20 mouse cellular contexts compared by ENCODE assay signal in genomic region chr4:64632189-64632588, GRCm38 (mm10).
A peak's percentile ranks its signal among the peaks of the same experiment; 100 is the strongest.
DNase-seq lines count a peak whose midpoint lies in the region; ATAC-seq lines count a peak whose summit lies in the region.
"Had no signal": no experiment of that assay in that cellular context is flagged by ENCODE, and none has a peak within 500 bp of the region (broad histone marks: within the 10 kb centered on the region; RNA-seq: fewer than 3 reads in every experiment).

No protein-coding gene starts in this region.

- H3K4me1 ChIP-seq in liver, embryonic 12.5 days: no peaks in the 10 kb centered on the region
- H3K4me1 ChIP-seq: embryonic facial prominence, embryonic 15.5 days; forebrain, embryonic 10.5 days; hindbrain, embryonic 10.5 days had no signal

- no peak overlapping the region for H3K27ac ChIP-seq in liver, embryonic 12.5 days
- H3K27ac ChIP-seq: embryonic facial prominence, embryonic 15.5 days; forebrain, embryonic 10.5 days; heart, adult 2 months; hindbrain, embryonic 10.5 days; hindbrain, embryonic 14.5 days had no signal

- no peak overlapping the region for H3K4me2 ChIP-seq in liver, embryonic 12.5 days
- H3K4me2 ChIP-seq: embryonic facial prominence, embryonic 15.5 days; heart, embryonic 11.5 days; hindbrain, embryonic 14.5 days had no signal

- H3K9me3 ChIP-seq in liver, embryonic 12.5 days (replicated peaks): no peaks in the 10 kb centered on the region
- H3K9me3 ChIP-seq: embryonic facial prominence, embryonic 15.5 days; forebrain, embryonic 10.5 days; hindbrain, embryonic 10.5 days had no signal

- H3K4me3 ChIP-seq in liver, embryonic 12.5 days: no peak overlapping the region
- H3K4me3 ChIP-seq: embryonic facial prominence, embryonic 15.5 days; erythroblast, embryonic 14.5 days; forebrain, embryonic 10.5 days; heart, adult 2 months; hindbrain, embryonic 10.5 days had no signal

- WGBS in liver, embryonic 12.5 days (ENCODE audit: insufficient replicate concordance): 31% methylated on average over 1 of the region's 1 CpGs

- no peak overlapping the region for H3K9ac ChIP-seq in liver, embryonic 12.5 days
- H3K9ac ChIP-seq: embryonic facial prominence, embryonic 15.5 days; hindbrain, embryonic 14.5 days had no signal

- no peaks in the 10 kb centered on the region for H3K36me3 ChIP-seq in liver, embryonic 12.5 days
- H3K36me3 ChIP-seq: embryonic facial prominence, embryonic 15.5 days; forebrain, embryonic 10.5 days; hindbrain, embryonic 10.5 days had no signal

- peak; percentile 85 for DNase-seq in cerebellum, adult 11-12 months
- DNase-seq in cerebellum, adult 8-10 months: peak; percentile 66
- peak; percentile 24 to 47 for DNase-seq in cerebellum, postnatal 14 days
- no peak for DNase-seq in ovary, postnatal 10 days (ENCODE audit: low spot score)
- DNase-seq in lung, adult 18-20 months: no peak
- DNase-seq: adrenal gland, adult 2 months; adrenal gland, postnatal 25 days; embryo, embryonic 11 days; gastrocnemius, postnatal 14 days; heart, adult 2 months; kidney, adult 2 months had no signal

- H3K27me3 ChIP-seq in liver, embryonic 12.5 days (replicated peaks): no peaks in the 10 kb centered on the region
- H3K27me3 ChIP-seq: embryonic facial prominence, embryonic 15.5 days had no signal

- ATAC-seq in liver, embryonic 12.5 days: no peak
- ATAC-seq: forebrain, embryonic 14.5 days; intestine, embryonic 16.5 days had no signal

Comparison
In these comparisons a context has a peak if more than half of its experiments do, and no peak if none do; other contexts are left out.
1. DNase-seq: peak in cerebellum, adult 11-12 months (single experiment), cerebellum, adult 8-10 months (single experiment) and cerebellum, postnatal 14 days (2 of 2); none in ovary, postnatal 10 days (single experiment) and lung, adult 18-20 months (0 of 2).